Mouse (Mus musculus) midbrain, embryonic 13.5 days (tissue): ENCODE results near the gene Coq7. TPM values are rescaled to one million over a fixed set of nuclear protein-coding genes. Genes with fewer than 3 reads are reported as not detected.

Source experiments
- ATAC-seq: fragments of 200-750 bp; cut with Nextera tagmentation; 2 replicates; pipeline ENCODE4 v1.8.0; 2017; ENCODE audit warnings: mild to moderate bottlenecking, moderate TSS enrichment, moderate library complexity
- H3K27ac ChIP-seq: fragments of 300-500 bp; sonication (generic); 2 replicates; pipeline ENCODE4 v1.5.1; 2015; ENCODE audit warnings: inconsistent platforms, mild to moderate bottlenecking, moderate library complexity
- H3K27me3 ChIP-seq: fragments of 300-500 bp; sonication (generic); 2 replicates; pipeline ENCODE4 v1.6.1; 2015; ENCODE audit warnings: mild to moderate bottlenecking, inconsistent platforms
- H3K36me3 ChIP-seq: fragments of 300-500 bp; sonication (generic); 2 replicates; pipeline ENCODE4 v1.6.1; 2015; ENCODE audit warnings: mild to moderate bottlenecking, inconsistent platforms
- H3K4me1 ChIP-seq: fragments of 300-500 bp; sonication (generic); replicated peaks from 2 replicates; pipeline ENCODE4 v1.6.1; 2015; ENCODE audit warnings: inconsistent platforms
- H3K4me2 ChIP-seq: fragments of 300-500 bp; sonication (generic); replicated peaks from 2 replicates; pipeline ENCODE4 v1.6.1; 2015; ENCODE audit warnings: moderate library complexity, mild to moderate bottlenecking, inconsistent platforms
- H3K4me3 ChIP-seq: fragments of 300-500 bp; sonication (generic); replicated peaks from 2 replicates; pipeline ENCODE4 v1.5.1; 2015; ENCODE audit warnings: mild to moderate bottlenecking, inconsistent platforms
- H3K9ac ChIP-seq: fragments of 300-500 bp; sonication (generic); replicated peaks from 2 replicates; pipeline ENCODE4 v1.6.1; 2015; ENCODE audit warnings: mild to moderate bottlenecking, inconsistent platforms
- H3K9me3 ChIP-seq: fragments of 300-500 bp; sonication (generic); 2 replicates; pipeline ENCODE4 v1.6.1; 2016; ENCODE audit warnings: mild to moderate bottlenecking, inconsistent platforms
- WGBS: fragments of 180-500 bp; shearing (Covaris S2); methylation state at CpG from one replicate; pipeline ENCODE4 v1.1.7; 2015; 5-methylcytosine and 5-hydroxymethylcytosine counted together
- polyA plus RNA-seq: library from polyadenylated mRNA; unstranded; fragments of >200 nt; fragmentation: Nextera tagmentation; extraction: Ambion mirVana; gene quantifications from 2 replicates; pipeline ENCODE4 v1.2.1, GENCODE M21; 2015

Gene Coq7
- polyA plus RNA-seq, 1 experiment from 2014 or later: 98.8 TPM

DNA sequence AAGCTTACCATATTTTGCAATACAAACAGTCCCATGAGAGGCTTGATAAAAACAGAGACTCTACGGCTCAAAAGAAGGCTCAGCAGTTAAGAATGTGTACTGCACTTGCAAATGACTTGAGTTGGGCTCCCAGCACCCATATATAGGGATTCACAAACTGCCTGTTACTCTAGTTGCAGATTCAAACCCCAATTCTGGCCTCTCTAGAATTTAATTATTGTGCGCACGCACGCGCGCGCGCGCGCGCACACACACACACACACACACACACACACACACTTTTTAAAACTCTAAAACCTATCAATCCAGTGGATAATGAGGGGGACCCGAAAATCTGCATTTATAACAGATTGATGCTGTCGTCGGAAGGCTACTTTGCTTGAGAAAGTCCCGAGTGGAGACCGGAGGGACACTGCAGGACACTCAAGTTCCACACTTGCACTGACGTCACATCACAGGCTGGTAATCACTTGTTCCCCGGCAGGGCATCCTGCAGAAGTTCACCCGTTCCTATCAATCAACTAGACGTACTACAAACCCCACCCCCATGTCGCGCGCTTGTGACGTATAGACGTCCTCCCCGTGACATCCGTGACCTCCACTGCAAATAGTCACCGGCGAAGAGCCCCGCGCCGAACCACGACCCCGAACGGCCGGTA is 508 bp downstream of the Coq7 start:
- H3K4me2 ChIP-seq: peak overlapping the region; percentile 70
- H3K27ac ChIP-seq: peak overlapping the region; percentile 99
- no peaks in the 10 kb centered on the region for H3K9me3 ChIP-seq
- H3K27me3 ChIP-seq: no peaks in the 10 kb centered on the region
- WGBS: 1% methylated on average over 36 of the region's 36 CpGs
- H3K9ac ChIP-seq: peak overlapping the region; percentile 72
- peak overlapping the region; percentile 65 for H3K4me3 ChIP-seq
- H3K4me1 ChIP-seq: peaks cover 3% of the 10 kb centered on the region
- ATAC-seq: peak; percentile 96
- H3K36me3 ChIP-seq: peaks cover 19% of the 10 kb centered on the region

- Histone ChIP-seq H3K36me3 (peaks cover 57% of the 10 kb centered on the region), H3K27me3 (no peaks in the 10 kb centered on the region), H3K27ac (no peak overlapping the region), H3K4me3 (no peak overlapping the region), H3K4me1 (no peaks in the 10 kb centered on the region), H3K9me3 (no peaks in the 10 kb centered on the region), H3K9ac (no peak overlapping the region), H3K4me2 (no peak overlapping the region)
- 83% methylated on average over 4 of the region's 4 CpGs for WGBS
- ATAC-seq: no peak
Measured at GRCm38 (mm10) chr7:118526967-118527366, 6.2 kb downstream of the Coq7 start.

DNA sequence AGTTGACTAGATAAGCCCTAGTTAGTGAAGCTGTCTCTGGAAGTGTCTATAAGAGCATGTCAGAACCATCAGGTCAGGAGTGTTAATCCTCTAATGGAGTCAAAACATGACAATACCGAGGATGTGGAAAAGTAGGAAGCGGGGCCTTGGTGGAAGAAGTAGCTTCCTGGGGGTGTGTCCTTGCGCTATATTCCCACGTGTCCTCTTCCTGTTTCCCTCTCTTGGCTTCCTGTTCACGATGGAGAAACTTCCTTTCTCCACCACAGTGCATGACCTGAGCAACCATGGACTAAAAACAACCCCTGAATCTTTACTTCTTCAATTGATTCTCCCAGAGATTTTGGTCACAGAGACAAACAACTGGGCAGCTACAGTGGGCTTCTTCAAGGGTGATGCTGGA is 11.1 kb downstream of the Coq7 start:
- Histone ChIP-seq H3K4me1 (no peaks in the 10 kb centered on the region), H3K4me2 (no peak overlapping the region), H3K36me3 (peaks cover 37% of the 10 kb centered on the region), H3K27me3 (0 out of 2 replicates have a peak, but pooled peaks cover 3% of the 10 kb centered on the region), H3K9me3 (no peaks in the 10 kb centered on the region), H3K9ac (no peak overlapping the region), H3K4me3 (no peak overlapping the region), H3K27ac (no peak overlapping the region)
- 88% methylated on average over 5 of the region's 5 CpGs for WGBS
- ATAC-seq: no peak

DNA sequence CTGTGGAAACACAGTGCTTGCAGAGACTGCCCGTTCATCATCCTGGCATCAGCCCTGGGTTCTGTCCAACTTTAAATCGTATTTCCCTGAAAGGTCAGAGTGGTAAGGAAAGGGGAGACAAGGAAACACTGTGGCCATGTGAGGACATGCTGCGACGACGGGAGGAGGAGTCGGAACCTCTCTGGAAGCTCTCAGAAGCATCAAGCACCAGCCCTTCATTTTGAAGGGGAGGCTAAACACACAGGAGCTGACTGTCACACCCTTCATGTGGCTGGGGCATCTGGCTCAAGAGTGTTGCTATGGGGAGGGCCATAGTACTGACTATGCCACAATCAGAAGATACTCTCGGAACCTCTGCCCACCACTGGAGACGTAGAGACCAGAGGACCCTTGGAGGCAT is 13.5 kb downstream of the Coq7 start:
- H3K4me1 ChIP-seq: no peaks in the 10 kb centered on the region
- no peak overlapping the region for H3K27ac ChIP-seq
- H3K36me3 ChIP-seq: peaks cover 13% of the 10 kb centered on the region
- no peak overlapping the region for H3K4me3 ChIP-seq
- ATAC-seq: no peak
- 91% methylated on average over 8 of the region's 8 CpGs for WGBS
- no peak overlapping the region for H3K4me2 ChIP-seq
- no peaks in the 10 kb centered on the region for H3K9me3 ChIP-seq
- H3K9ac ChIP-seq: no peak overlapping the region
- H3K27me3 ChIP-seq: 0 out of 2 replicates have a peak, but pooled peaks cover 3% of the 10 kb centered on the region

DNA sequence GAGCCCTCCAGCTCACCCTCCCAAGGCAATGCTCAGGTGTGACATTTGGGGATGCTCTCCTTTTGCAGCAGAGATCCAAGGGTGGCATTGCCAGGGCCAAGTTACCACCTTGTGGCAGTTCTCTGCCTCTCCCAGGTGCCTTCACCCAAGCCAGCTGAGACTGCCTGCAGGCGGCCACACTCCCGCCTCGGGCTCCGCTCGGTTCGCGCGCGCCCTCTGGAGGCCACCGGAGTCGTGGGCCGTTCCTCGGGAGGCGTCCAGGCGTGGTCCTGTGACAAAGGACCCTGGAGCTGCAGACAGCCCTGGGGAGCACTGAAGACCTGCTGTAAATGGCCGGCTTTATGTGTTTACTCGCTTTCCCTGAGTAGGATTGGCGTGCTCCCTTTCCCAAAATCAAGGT is 14.5 kb downstream of the Coq7 start:
- Histone ChIP-seq H3K27ac (no peak overlapping the region), H3K27me3 (0 out of 2 replicates have a peak, but pooled peaks cover 3% of the 10 kb centered on the region), H3K36me3 (peaks cover 7% of the 10 kb centered on the region; the same call in 1 of the 2 replicates), H3K4me1 (no peaks in the 10 kb centered on the region), H3K4me2 (no peak overlapping the region), H3K9ac (no peak overlapping the region), H3K9me3 (no peaks in the 10 kb centered on the region), H3K4me3 (no peak overlapping the region)
- WGBS: 2% methylated on average over 18 of the region's 18 CpGs
- ATAC-seq: peak; percentile 70

DNA sequence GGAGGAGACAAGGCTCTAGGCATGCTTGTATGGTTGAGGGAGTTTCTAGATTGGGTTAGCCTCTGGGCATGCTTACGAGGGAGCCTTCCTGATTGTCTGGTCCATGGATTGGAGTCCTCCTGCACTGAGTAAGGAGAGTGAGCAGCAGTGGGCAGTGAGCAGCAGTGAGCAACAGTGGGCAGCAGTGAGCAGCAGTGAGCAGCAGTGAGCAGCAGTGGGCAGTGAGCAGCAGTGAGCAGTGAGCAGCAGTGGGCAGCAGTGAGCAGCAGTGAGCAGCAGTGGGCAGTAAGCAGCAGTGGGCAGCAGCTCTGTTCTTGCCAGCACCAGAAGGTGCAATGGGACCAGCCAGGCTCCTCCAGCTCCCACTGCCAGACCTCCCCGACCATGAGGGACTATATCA is 15.3 kb downstream of the Coq7 start:
- H3K4me3 ChIP-seq: no peak overlapping the region
- no peaks in the 10 kb centered on the region for H3K4me1 ChIP-seq
- no peak overlapping the region for H3K9ac ChIP-seq
- WGBS: 70% methylated on average over 2 of the region's 2 CpGs
- peaks cover 7% of the 10 kb centered on the region; the same call in 1 of the 2 replicates for H3K36me3 ChIP-seq
- no peaks in the 10 kb centered on the region for H3K9me3 ChIP-seq
- H3K27me3 ChIP-seq: 0 out of 2 replicates have a peak, but pooled peaks cover 3% of the 10 kb centered on the region
- ATAC-seq: peak; percentile 50; the same call in 1 of the 2 replicates
- no peak overlapping the region for H3K4me2 ChIP-seq
- H3K27ac ChIP-seq: no peak overlapping the region

- WGBS: 79% methylated on average over 7 of the region's 7 CpGs
- H3K4me1 ChIP-seq: no peaks in the 10 kb centered on the region
- no peak overlapping the region for H3K4me3 ChIP-seq
- no peak for ATAC-seq
- no peaks in the 10 kb centered on the region for H3K9me3 ChIP-seq
- no peaks in the 10 kb centered on the region for H3K27me3 ChIP-seq
- H3K27ac ChIP-seq: no peak overlapping the region
- no peaks in the 10 kb centered on the region for H3K36me3 ChIP-seq
- H3K4me2 ChIP-seq: no peak overlapping the region
- H3K9ac ChIP-seq: no peak overlapping the region
Measured at GRCm38 (mm10) chr7:118508556-118508955, 24.6 kb downstream of the Coq7 start.

DNA sequence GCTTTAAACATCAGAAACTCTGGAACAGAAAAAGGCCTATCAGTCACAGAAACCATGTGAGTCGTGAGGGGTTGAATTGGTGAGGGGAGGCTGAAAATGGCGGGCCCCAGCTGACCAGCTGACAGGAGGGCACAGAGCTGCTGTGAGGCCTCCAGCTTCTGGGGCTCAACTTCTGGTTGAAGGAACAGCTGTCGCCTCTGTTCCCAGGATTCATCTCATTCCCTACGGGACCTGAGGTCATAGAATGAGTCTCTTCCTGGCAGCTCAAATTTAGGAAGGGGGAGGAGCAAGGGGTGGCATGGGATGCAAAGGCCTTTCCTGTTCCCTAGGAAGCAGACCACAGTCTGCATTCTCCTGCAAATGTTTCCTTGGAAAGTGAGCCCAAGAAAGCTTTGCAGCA is 29.3 kb downstream of the Coq7 start:
- WGBS: 79% methylated on average over 4 of the region's 4 CpGs
- ATAC-seq: no peak

DNA sequence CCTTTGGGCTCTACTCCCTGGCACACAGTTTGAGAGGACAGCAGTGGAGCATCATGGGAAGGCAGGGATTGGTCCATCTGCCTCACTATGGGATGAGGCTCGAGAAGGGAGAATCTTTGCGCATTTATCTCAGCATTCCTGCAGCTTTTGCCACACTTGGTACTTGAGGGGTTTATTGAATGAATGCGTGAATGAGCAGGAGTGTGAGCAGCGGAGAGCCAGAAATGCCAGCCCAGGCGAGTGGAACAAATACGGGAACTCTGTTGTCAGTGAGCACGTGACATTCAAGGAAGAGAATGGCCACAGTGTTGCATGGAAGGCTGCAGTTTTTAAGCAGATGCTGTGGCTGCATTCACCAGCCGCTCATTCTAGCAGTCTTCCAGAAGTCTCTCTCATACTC is 30.8 kb downstream of the Coq7 start:
- Histone ChIP-seq H3K4me3 (no peak overlapping the region), H3K27me3 (no peaks in the 10 kb centered on the region), H3K9me3 (no peaks in the 10 kb centered on the region), H3K4me2 (no peak overlapping the region), H3K27ac (no peak overlapping the region), H3K4me1 (no peaks in the 10 kb centered on the region), H3K36me3 (no peaks in the 10 kb centered on the region), H3K9ac (no peak overlapping the region)
- ATAC-seq: no peak
- 63% methylated on average over 8 of the region's 8 CpGs for WGBS

More for the DNA sequence above, 29.3 kb downstream of the Coq7 start:
- H3K4me3 ChIP-seq: no peak overlapping the region
- H3K36me3 ChIP-seq: no peaks in the 10 kb centered on the region
- H3K9ac ChIP-seq: no peak overlapping the region
- no peaks in the 10 kb centered on the region for H3K4me1 ChIP-seq
- no peak overlapping the region for H3K4me2 ChIP-seq
- H3K9me3 ChIP-seq: no peaks in the 10 kb centered on the region
- no peaks in the 10 kb centered on the region for H3K27me3 ChIP-seq
- no peak overlapping the region for H3K27ac ChIP-seq

- no peak overlapping the region for H3K4me2 ChIP-seq
- H3K4me1 ChIP-seq: no peaks in the 10 kb centered on the region
- no peak overlapping the region for H3K9ac ChIP-seq
- no peaks in the 10 kb centered on the region for H3K36me3 ChIP-seq
- H3K27ac ChIP-seq: no peak overlapping the region
- H3K27me3 ChIP-seq: no peaks in the 10 kb centered on the region; the same call in 1 of the 2 replicates
- no peak overlapping the region for H3K4me3 ChIP-seq
- H3K9me3 ChIP-seq: no peaks in the 10 kb centered on the region
- ATAC-seq: no peak
- WGBS: 84% methylated on average over 7 of the region's 7 CpGs
Measured at GRCm38 (mm10) chr7:118499784-118500435, 33.2 kb downstream of the Coq7 start.

- Histone ChIP-seq H3K9me3 (no peaks in the 10 kb centered on the region), H3K4me1 (no peaks in the 10 kb centered on the region), H3K4me2 (no peak overlapping the region), H3K27me3 (no peaks in the 10 kb centered on the region; the same call in 1 of the 2 replicates), H3K36me3 (no peaks in the 10 kb centered on the region), H3K9ac (no peak overlapping the region), H3K4me3 (no peak overlapping the region), H3K27ac (no peak overlapping the region)
- WGBS: 91% methylated on average over 12 of the region's 12 CpGs
- no peak for ATAC-seq
Measured at GRCm38 (mm10) chr7:118498984-118499783, 34.0 kb downstream of the Coq7 start.
